Mouse (Mus musculus) heart, embryonic 16.5 days (tissue): ENCODE results near the gene Stum. TPM values are rescaled to one million over a fixed set of nuclear protein-coding genes. Genes with fewer than 3 reads are reported as not detected.

Source experiments
- ATAC-seq: fragments of 200-750 bp; cut with Nextera tagmentation; replicated peaks from 2 replicates; pipeline ENCODE4 v1.8.0; 2017; ENCODE audit warnings: moderate number of reproducible peaks; ENCODE audit not compliant: insufficient read depth, low FRiP score; ENCODE audit errors: extremely low read depth
- H3K27ac ChIP-seq: fragments of 300-500 bp; sonication (generic); 2 replicates; pipeline ENCODE4 v1.5.1; 2014; ENCODE audit warnings: mild to moderate bottlenecking, low read length, control low read depth, moderate library complexity
- H3K27me3 ChIP-seq: fragments of 300-500 bp; sonication (generic); 2 replicates; pipeline ENCODE4 v1.6.1; 2014; ENCODE audit warnings: low read length, mixed read lengths; ENCODE audit not compliant: control insufficient read depth, insufficient read depth
- H3K36me3 ChIP-seq: fragments of 300-500 bp; sonication (generic); 2 replicates; pipeline ENCODE4 v1.6.1; 2014; ENCODE audit not compliant: control insufficient read depth, insufficient read depth
- H3K4me1 ChIP-seq: fragments of 300-500 bp; sonication (generic); 2 replicates; pipeline ENCODE4 v1.6.1; 2014; ENCODE audit warnings: low read length, mixed read lengths; ENCODE audit not compliant: control insufficient read depth, insufficient read depth
- H3K4me2 ChIP-seq: fragments of 300-500 bp; sonication (generic); 2 replicates; pipeline ENCODE4 v1.6.1; 2014; ENCODE audit warnings: low read depth, mild to moderate bottlenecking, control low read depth, low read length
- H3K4me3 ChIP-seq: fragments of 300-500 bp; sonication (generic); 2 replicates; pipeline ENCODE4 v1.5.1; 2014; ENCODE audit warnings: mild to moderate bottlenecking, control low read depth, low read length
- H3K9ac ChIP-seq: fragments of 300-500 bp; sonication (generic); 2 replicates; pipeline ENCODE4 v1.6.1; 2014; ENCODE audit warnings: low read length, control low read depth
- H3K9me3 ChIP-seq: fragments of 300-500 bp; sonication (generic); replicated peaks from 2 replicates; pipeline ENCODE4 v1.6.1; 2016; ENCODE audit warnings: low read length; ENCODE audit not compliant: control insufficient read depth
- WGBS: fragments of 180-500 bp; shearing (Covaris S2); extraction: QIAGEN DNeasy Blood & Tissue Kit; methylation state at CpG from one replicate; pipeline ENCODE4 v1.1.7; 2014; 5-methylcytosine and 5-hydroxymethylcytosine counted together
- polyA plus RNA-seq: library from polyadenylated mRNA; unstranded; fragments of >200 nt; fragmentation: Nextera tagmentation; extraction: Ambion mirVana; gene quantifications from 2 replicates; pipeline ENCODE4 v1.2.1, GENCODE M21; 2015

Gene Stum
- polyA plus RNA-seq, 1 experiment from 2014 or later: 1.00 TPM

DNA sequence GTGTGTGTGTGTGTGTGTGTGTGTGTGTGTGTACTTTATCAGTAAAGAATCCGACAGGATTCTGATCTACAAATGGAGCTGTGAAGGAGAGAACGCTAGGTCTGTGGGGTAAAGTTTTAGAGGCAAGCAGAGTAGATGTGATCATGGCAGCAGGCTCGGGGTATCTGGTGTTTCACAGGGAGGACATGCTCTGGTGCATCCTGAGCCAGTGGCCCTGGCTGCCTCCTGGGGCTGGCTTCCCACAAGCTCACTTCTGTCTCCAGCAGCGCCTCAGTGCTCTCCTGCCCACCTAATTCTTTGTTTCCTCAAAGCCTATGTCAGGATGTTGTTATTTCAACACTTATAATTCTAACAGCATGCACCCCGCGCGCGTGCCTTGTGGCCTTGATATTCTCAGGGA lies 2.0 kb downstream of the Stum start:
- H3K4me3 ChIP-seq: no peak overlapping the region
- no peak for ATAC-seq
- WGBS: 59% methylated on average over 8 of the region's 8 CpGs
- peaks cover 23% of the 10 kb centered on the region for H3K4me1 ChIP-seq
- H3K9me3 ChIP-seq: no peaks in the 10 kb centered on the region
- no peaks in the 10 kb centered on the region for H3K36me3 ChIP-seq
- H3K9ac ChIP-seq: no peak overlapping the region
- H3K27ac ChIP-seq: no peak overlapping the region
- peaks cover 74% of the 10 kb centered on the region for H3K27me3 ChIP-seq
- no peak overlapping the region for H3K4me2 ChIP-seq

DNA sequence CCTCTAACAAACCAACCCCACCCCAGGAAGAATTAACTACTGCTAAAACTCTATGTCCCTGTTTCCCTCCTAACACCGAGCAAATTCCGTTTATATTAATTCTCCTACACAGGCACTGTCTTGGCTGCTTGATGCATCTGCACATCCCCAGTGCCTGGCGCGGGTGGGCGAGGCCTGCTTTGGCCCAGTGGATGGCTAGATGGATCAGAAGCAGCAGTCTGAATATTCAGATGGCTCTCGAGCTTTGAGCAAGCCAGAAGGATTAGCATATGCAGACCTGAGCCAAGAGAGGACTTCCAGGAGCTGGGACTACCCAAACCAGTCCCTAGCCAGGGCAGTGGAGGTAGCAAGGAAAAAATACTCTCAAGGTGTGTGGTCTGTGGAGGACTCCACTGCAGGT lies 3.0 kb downstream of the Stum start:
- H3K9ac ChIP-seq: no peak overlapping the region
- peaks cover 23% of the 10 kb centered on the region for H3K4me1 ChIP-seq
- H3K9me3 ChIP-seq: no peaks in the 10 kb centered on the region
- WGBS: 49% methylated on average over 6 of the region's 6 CpGs
- H3K36me3 ChIP-seq: no peaks in the 10 kb centered on the region
- no peak overlapping the region for H3K4me3 ChIP-seq
- H3K4me2 ChIP-seq: no peak overlapping the region
- no peak overlapping the region for H3K27ac ChIP-seq
- H3K27me3 ChIP-seq: peaks cover 67% of the 10 kb centered on the region
- ATAC-seq: no peak

DNA sequence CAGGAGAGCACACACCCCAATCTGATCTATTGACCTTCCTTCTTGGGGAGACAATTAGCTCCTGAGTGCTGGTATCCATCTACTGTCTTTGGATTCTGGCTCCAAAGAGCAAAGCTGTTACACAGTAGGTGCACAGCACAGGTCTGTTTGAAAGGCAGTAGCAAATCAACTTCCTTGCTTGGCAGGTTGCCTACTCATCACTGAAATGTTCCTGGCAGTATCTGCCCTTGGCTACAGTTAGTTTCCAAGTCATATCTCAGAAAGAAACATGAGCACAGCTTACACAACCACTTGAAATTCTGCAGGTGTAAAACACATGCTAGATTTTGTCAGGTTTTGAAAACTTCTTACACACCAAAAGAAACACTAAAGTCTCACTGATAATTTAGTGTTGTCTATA lies 9.7 kb downstream of the Stum start:
- Histone ChIP-seq H3K4me2 (no peak overlapping the region), H3K27me3 (peaks cover 15% of the 10 kb centered on the region), H3K4me1 (no peaks in the 10 kb centered on the region), H3K4me3 (no peak overlapping the region), H3K9me3 (no peaks in the 10 kb centered on the region), H3K36me3 (no peaks in the 10 kb centered on the region), H3K27ac (no peak overlapping the region), H3K9ac (no peak overlapping the region)
- no peak for ATAC-seq

DNA sequence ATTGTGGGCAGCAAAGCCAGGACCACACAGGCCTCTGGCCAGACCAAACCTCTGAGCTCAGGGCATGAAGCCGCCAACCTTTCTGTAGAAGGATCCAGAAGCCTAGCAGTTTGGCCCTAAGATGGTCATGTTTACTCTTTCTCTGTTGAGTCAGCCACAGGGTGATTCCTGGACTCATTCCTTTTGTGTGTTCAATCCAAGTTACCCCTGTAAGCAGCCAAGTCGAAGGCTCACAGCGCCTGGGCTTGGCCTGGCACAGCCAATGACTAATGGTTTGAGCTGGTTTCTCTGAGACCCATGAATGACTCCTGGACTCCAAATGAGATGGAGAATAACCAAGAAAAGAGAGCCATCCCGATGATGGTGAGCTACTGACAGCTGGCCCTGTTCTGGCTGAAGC lies 15.3 kb downstream of the Stum start:
- ATAC-seq: no peak
- Histone ChIP-seq H3K27ac (no peak overlapping the region), H3K9me3 (0 out of 2 replicates have a peak, but pooled peaks cover 3% of the 10 kb centered on the region), H3K4me2 (no peak overlapping the region), H3K4me1 (peaks cover 1% of the 10 kb centered on the region), H3K36me3 (no peaks in the 10 kb centered on the region), H3K4me3 (no peak overlapping the region), H3K27me3 (no peaks in the 10 kb centered on the region), H3K9ac (no peak overlapping the region)
- 89% methylated on average over 4 of the region's 4 CpGs for WGBS

DNA sequence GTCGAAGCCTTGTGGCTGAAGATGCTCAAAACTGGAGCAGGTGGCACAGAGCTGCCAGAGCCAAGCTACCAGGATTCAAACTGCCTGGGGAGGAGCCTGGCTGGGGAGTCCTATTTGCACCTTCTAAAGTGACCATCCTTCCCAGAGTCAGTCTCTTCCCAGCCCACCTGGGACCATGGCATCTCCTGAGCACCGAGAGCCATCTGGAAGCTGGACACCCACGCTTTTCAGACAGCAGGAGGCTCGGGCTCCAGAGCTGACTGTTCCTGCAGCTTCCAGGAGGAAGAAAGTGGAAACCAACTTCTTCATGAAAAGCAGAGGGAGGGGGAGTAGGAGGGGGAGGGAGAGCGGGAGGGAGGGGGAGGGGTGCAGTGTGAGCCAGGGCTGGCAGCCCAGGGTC lies 17.7 kb downstream of the Stum start:
- no peak overlapping the region for H3K9ac ChIP-seq
- H3K27me3 ChIP-seq: no peaks in the 10 kb centered on the region
- 56% methylated on average over 5 of the region's 5 CpGs for WGBS
- H3K36me3 ChIP-seq: no peaks in the 10 kb centered on the region
- no peak for ATAC-seq
- no peak overlapping the region for H3K4me3 ChIP-seq
- no peak overlapping the region for H3K4me2 ChIP-seq
- H3K27ac ChIP-seq: no peak overlapping the region
- 0 out of 2 replicates have a peak, but pooled peaks cover 3% of the 10 kb centered on the region for H3K9me3 ChIP-seq
- peaks cover 10% of the 10 kb centered on the region for H3K4me1 ChIP-seq

DNA sequence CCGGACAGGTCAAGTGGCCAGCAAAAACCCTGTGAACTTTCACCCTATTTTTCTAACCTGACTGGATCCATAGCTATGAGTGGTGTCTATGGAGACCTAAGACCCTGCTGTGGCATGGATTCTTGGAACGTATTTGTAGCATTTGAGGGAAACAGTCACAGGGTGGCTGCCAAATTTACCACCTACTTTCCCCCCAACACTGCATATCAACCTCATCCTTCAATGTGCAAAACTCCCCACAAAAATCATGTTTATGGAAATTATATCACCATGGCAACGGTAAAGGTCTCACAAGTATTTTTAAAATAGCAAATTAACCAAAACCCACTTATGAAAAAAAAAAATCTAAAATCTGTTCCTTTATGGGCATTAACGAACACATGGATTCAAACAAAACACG lies 18.9 kb downstream of the Stum start:
- WGBS: 87% methylated on average over 5 of the region's 5 CpGs
- no peak for ATAC-seq
- H3K9me3 ChIP-seq: 0 out of 2 replicates have a peak, but pooled peaks cover 3% of the 10 kb centered on the region
- no peaks in the 10 kb centered on the region for H3K27me3 ChIP-seq
- H3K4me2 ChIP-seq: no peak overlapping the region
- peaks cover 10% of the 10 kb centered on the region for H3K4me1 ChIP-seq
- no peak overlapping the region for H3K4me3 ChIP-seq
- no peaks in the 10 kb centered on the region for H3K36me3 ChIP-seq
- H3K27ac ChIP-seq: no peak overlapping the region
- no peak overlapping the region for H3K9ac ChIP-seq

DNA sequence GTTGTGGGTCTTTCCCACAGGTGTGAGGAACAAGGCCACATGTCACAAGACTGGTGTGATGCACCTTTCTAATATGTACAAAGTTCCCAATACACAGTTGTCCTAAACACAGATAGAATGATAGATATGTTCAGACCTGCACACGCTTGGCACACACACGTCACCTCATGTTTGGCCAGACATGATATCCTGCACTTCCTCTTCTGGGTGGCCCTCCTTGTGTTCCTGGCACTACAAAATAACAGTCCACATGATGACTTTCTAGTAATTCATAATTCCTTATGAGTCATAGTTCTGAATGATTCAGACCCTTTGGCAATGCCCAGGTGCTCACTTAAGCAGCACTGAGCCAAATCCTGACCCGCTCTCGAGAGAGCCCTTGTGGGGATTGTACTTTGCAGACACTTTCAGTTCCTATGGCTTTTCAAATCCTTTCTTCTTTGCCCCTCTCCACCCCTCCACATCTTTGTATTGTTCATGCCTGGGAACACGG lies 20.3 kb downstream of the Stum start:
- 0 out of 2 replicates have a peak, but pooled peaks cover 3% of the 10 kb centered on the region for H3K9me3 ChIP-seq
- ATAC-seq: no peak
- H3K4me1 ChIP-seq: peaks cover 13% of the 10 kb centered on the region
- peak overlapping the region; percentile 57; the same call in 1 of the 2 replicates for H3K27ac ChIP-seq
- no peak overlapping the region for H3K4me3 ChIP-seq
- H3K36me3 ChIP-seq: no peaks in the 10 kb centered on the region
- WGBS: 88% methylated on average over 5 of the region's 5 CpGs
- H3K27me3 ChIP-seq: no peaks in the 10 kb centered on the region
- no peak overlapping the region for H3K4me2 ChIP-seq
- H3K9ac ChIP-seq: no peak overlapping the region

DNA sequence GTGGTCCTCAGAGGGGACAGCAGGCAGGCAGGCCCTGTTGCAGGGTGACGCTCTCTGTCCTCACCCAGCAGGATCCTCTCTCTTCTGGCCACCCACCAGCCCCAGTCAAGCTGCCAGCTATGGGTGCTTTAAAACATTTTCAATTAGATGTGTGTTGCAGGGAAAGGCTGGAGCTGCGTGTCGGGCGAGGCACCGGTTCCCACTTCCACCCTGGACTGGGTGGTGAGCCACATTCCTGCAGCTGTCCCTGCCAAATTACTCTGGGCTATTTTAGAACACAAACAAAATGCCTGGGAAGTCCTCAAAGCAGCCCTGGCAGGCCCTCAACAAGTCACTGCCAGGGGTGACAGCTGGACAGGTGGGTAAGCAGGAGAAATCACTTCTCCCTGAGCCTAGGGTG lies 20.9 kb downstream of the Stum start:
- H3K4me3 ChIP-seq: no peak overlapping the region
- peak; percentile 76 for ATAC-seq
- WGBS: 32% methylated on average over 5 of the region's 5 CpGs

DNA sequence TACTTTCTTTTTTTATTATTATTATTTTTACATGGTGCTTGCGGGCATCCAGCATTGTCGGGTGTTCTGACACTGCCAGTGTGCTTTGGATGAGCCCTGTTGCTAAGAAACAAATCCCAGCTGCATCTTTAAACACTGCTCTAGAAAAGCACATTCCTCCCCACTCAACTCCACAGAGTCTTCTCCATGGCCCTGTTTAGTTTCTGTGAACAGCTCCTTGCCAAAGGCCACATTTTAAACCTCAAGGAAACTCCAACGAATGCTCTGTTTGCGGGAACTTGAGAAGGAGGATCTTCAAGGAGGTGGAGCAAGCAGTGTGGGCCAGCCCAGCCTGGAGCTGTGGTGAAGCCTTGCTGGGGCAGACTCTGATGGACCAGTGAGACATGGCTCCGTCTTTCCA lies 22.6 kb downstream of the Stum start:
- no peaks in the 10 kb centered on the region for H3K9me3 ChIP-seq
- no peaks in the 10 kb centered on the region for H3K27me3 ChIP-seq
- peaks cover 13% of the 10 kb centered on the region for H3K4me1 ChIP-seq
- 46% methylated on average over 5 of the region's 5 CpGs for WGBS
- no peaks in the 10 kb centered on the region for H3K36me3 ChIP-seq
- no peak overlapping the region for H3K4me3 ChIP-seq
- no peak overlapping the region for H3K9ac ChIP-seq
- no peak for ATAC-seq
- H3K4me2 ChIP-seq: no peak overlapping the region
- H3K27ac ChIP-seq: no peak overlapping the region

More for the DNA sequence above, 20.9 kb downstream of the Stum start:
- 0 out of 2 replicates have a peak overlapping the region, but pooled peaks have one; percentile 18 for H3K9ac ChIP-seq
- peaks cover 13% of the 10 kb centered on the region for H3K4me1 ChIP-seq
- H3K9me3 ChIP-seq: 0 out of 2 replicates have a peak, but pooled peaks cover 3% of the 10 kb centered on the region
- H3K36me3 ChIP-seq: no peaks in the 10 kb centered on the region
- no peaks in the 10 kb centered on the region for H3K27me3 ChIP-seq
- peak overlapping the region; percentile 34; the same call in 1 of the 2 replicates for H3K4me2 ChIP-seq
- peak overlapping the region; percentile 57 for H3K27ac ChIP-seq
